Mouse (Mus musculus) hindbrain, embryonic 15.5 days (tissue): ENCODE data around the gene Pnpla3. TPM values are rescaled to one million over a fixed set of nuclear protein-coding genes. Genes with fewer than 3 reads are reported as not detected.
"Not testable (repeated sequence)": the region's sequence is repeated elsewhere in the genome, so short reads cannot be mapped to it uniquely, and the experiment has no call there.

Experiments used
- ATAC-seq: fragments of 200-750 bp; cut with Nextera tagmentation; 2 replicates; pipeline ENCODE4 v1.8.0; 2017; ENCODE audit warnings: low read depth, moderate number of reproducible peaks, moderate TSS enrichment; ENCODE audit not compliant: low FRiP score
- H3K27ac ChIP-seq: fragments of 300-500 bp; sonication (generic); replicated peaks from 2 replicates; pipeline ENCODE4 v1.5.1; 2015; ENCODE audit warnings: mild to moderate bottlenecking, inconsistent platforms
- H3K27me3 ChIP-seq: fragments of 300-500 bp; sonication (generic); 2 replicates; pipeline ENCODE4 v1.6.1; 2015; ENCODE audit warnings: control low read depth, inconsistent platforms
- H3K36me3 ChIP-seq: fragments of 300-500 bp; sonication (generic); 2 replicates; pipeline ENCODE4 v1.6.1; 2015; ENCODE audit warnings: control low read depth, inconsistent platforms
- H3K4me1 ChIP-seq: fragments of 300-500 bp; sonication (generic); replicated peaks from 2 replicates; pipeline ENCODE4 v1.6.1; 2015; ENCODE audit warnings: control low read depth, inconsistent platforms
- H3K4me2 ChIP-seq: fragments of 300-500 bp; sonication (generic); 2 replicates; pipeline ENCODE4 v1.6.1; 2015; ENCODE audit warnings: moderate library complexity, mild to moderate bottlenecking, inconsistent platforms
- H3K4me3 ChIP-seq: fragments of 300-500 bp; sonication (generic); 2 replicates; pipeline ENCODE4 v1.5.1; 2015; ENCODE audit warnings: mild to moderate bottlenecking, inconsistent platforms
- H3K9ac ChIP-seq: fragments of 300-500 bp; sonication (generic); 2 replicates; pipeline ENCODE4 v1.6.1; 2015; ENCODE audit warnings: inconsistent platforms
- H3K9me3 ChIP-seq: fragments of 300-500 bp; sonication (generic); 2 replicates; pipeline ENCODE4 v1.6.1; 2016; ENCODE audit warnings: control low read depth, inconsistent platforms
- WGBS: fragments of 180-500 bp; shearing (Covaris S2); methylation state at CpG from one replicate; pipeline ENCODE4 v1.1.7; 2015; 5-methylcytosine and 5-hydroxymethylcytosine counted together
- polyA plus RNA-seq: library from polyadenylated mRNA; unstranded; fragments of >200 nt; fragmentation: Nextera tagmentation; extraction: Ambion mirVana; gene quantifications from 2 replicates; pipeline ENCODE4 v1.2.1, GENCODE M21; 2015

Gene Pnpla3
- polyA plus RNA-seq, 1 experiment from 2014 or later: 6.6 TPM

DNA sequence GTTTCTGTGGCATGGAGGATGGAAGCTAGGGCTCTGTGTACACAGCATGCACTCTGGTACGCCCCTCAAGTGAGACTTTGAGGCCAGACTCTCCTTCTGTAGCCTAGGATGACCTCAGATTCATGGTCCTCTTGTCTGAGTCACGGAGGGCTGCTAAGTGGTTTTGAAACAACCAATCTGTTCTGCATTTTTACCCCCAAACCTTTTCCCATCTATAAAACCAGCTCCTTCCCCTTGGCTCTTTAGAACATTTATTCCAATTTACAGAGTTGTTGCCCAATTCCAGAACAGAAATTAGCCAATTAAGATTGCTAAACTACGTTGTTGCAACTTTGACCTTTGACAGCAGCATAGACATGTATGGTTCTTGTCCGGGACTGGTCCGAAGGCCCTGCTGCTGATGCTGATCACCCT is 28.0 kb upstream of the Pnpla3 start:
- no peak overlapping the region for H3K9ac ChIP-seq
- H3K9me3 ChIP-seq: no peaks in the 10 kb centered on the region
- H3K27ac ChIP-seq: no peak overlapping the region
- ATAC-seq: no peak
- H3K4me1 ChIP-seq: 0 out of 2 replicates have a peak, but pooled peaks cover 3% of the 10 kb centered on the region
- H3K27me3 ChIP-seq: no peaks in the 10 kb centered on the region
- H3K36me3 ChIP-seq: no peaks in the 10 kb centered on the region
- H3K4me2 ChIP-seq: no peak overlapping the region
- 86% methylated on average over 5 of the region's 5 CpGs for WGBS
- no peak overlapping the region for H3K4me3 ChIP-seq

DNA sequence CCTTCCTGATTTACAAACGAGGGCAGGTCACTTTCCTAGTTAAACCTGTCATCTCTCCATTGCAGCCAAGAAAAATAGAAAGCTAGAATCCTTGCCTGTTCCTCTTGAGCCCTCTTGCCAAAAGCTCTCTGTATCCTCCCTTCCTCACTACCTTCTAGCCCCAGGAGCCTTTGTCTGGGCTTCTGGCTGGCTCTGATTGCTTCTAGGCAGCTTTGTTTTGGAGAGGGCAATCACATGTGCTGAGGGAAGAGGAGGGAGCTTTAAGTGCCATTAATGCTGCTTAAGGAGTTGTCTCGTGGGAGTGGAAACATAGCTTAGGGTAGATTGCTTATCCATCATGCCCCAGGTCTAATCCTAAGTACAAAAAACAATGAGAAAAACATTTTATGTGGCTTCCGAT is 27.5 kb upstream of the Pnpla3 start:
- WGBS: 55% methylated on average over 3 of the region's 3 CpGs
- Histone ChIP-seq H3K4me3 (no peak overlapping the region), H3K4me1 (0 out of 2 replicates have a peak, but pooled peaks cover 3% of the 10 kb centered on the region), H3K9me3 (no peaks in the 10 kb centered on the region), H3K4me2 (no peak overlapping the region), H3K27me3 (no peaks in the 10 kb centered on the region), H3K36me3 (no peaks in the 10 kb centered on the region), H3K9ac (no peak overlapping the region), H3K27ac (0 out of 2 replicates have a peak overlapping the region, but pooled peaks have one; percentile 7)
- no peak for ATAC-seq

DNA sequence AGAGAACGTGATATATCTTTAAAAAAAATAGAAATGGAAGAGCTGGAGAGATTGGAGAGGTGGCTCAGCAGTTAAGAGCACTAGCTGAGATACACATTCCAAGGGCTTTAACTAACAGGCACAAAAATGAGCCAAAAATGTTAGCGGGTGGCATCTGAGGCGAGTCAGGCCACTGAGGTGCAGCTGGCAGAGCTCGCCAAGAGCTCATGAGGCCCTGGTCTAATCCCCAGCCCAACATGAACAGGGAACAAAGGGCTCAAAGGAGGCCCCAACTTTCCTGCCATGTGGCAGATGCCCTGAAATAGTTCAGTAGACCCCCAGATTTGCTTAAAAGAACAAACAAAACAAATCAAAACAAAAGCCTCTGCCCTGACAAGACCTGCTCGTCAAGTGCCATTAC is 26.7 kb upstream of the Pnpla3 start:
- ATAC-seq: no peak
- Histone ChIP-seq H3K9me3 (no peaks in the 10 kb centered on the region), H3K36me3 (no peaks in the 10 kb centered on the region), H3K4me1 (0 out of 2 replicates have a peak, but pooled peaks cover 3% of the 10 kb centered on the region), H3K27ac (0 out of 2 replicates have a peak overlapping the region, but pooled peaks have one; percentile 7), H3K9ac (no peak overlapping the region), H3K4me3 (no peak overlapping the region), H3K4me2 (no peak overlapping the region), H3K27me3 (no peaks in the 10 kb centered on the region)
- 66% methylated on average over 5 of the region's 5 CpGs for WGBS

DNA sequence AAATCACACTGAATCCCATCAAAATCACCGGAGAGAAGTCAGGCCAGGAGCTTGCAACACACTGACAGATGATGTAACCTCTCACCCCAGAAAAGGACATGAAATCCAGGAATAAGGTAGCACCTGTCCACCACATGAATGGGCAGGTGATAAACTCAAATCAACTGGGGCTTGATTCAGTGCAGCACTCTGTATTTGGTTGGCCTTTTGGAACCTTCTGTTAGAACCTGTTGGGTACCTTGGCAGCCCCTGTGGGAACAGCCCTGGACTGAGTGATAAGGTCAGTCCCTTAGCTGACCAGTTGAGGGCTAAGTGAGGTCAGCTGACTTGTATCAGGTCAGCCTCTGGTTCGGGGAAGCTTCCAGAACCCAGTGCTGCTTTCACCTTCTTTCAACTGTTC is 11.5 kb upstream of the Pnpla3 start:
- Histone ChIP-seq H3K4me3 (no peak overlapping the region), H3K9me3 (no peaks in the 10 kb centered on the region), H3K36me3 (no peaks in the 10 kb centered on the region), H3K9ac (no peak overlapping the region), H3K4me1 (no peaks in the 10 kb centered on the region), H3K27ac (no peak overlapping the region), H3K4me2 (no peak overlapping the region), H3K27me3 (no peaks in the 10 kb centered on the region)
- WGBS: 96% methylated on average over 2 of the region's 2 CpGs
- ATAC-seq: no peak

DNA sequence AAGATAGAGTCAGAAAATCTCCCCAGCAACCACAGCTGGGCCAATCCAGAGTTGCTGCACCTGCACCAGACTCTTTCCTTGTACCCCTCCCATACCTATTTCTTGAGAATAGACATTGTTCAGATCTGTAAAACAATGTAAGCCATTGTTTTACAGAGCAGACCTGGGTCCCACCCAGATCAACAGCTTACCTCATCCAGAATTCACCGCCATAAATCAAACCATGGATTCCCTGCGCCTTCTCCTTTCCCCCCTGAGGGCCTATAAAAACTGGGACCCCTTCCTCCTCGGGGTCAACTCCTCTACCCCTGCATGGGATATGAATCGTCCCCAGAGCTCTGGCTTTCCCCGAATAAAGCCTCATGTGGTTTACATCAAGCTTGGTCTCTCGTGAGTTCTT is 10.1 kb upstream of the Pnpla3 start:
- not testable (repeated sequence) for H3K27ac ChIP-seq, H3K9me3 ChIP-seq, H3K4me3 ChIP-seq, H3K4me1 ChIP-seq, H3K9ac ChIP-seq, H3K36me3 ChIP-seq, ATAC-seq, H3K27me3 ChIP-seq, H3K4me2 ChIP-seq
- WGBS: 87% methylated on average over 6 of the region's 6 CpGs

DNA sequence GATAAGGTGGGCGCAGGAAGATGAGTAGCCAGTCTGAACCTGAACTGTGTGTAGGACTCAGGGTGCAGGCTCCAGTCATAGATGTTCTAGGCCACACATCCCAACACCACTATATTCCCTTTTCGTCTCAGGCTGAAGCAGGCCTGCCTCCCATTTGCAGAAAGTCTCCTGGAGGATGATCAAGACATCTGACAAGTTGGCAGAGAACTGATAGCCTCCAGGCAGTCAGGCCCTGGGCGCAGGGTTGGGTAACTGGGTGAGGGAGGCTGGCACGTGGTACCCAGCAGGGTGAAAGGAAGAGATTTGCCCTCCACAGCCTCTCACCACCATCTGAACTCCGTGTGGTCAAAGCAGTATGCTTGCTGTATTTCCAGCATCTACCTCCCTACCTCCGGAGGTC is 5.8 kb upstream of the Pnpla3 start:
- WGBS: 78% methylated on average over 6 of the region's 6 CpGs
- H3K27me3 ChIP-seq: no peaks in the 10 kb centered on the region
- ATAC-seq: no peak
- H3K9me3 ChIP-seq: no peaks in the 10 kb centered on the region
- H3K4me2 ChIP-seq: no peak overlapping the region
- no peaks in the 10 kb centered on the region for H3K36me3 ChIP-seq
- peaks cover 1% of the 10 kb centered on the region; the same call in 1 of the 2 replicates for H3K4me1 ChIP-seq
- no peak overlapping the region for H3K27ac ChIP-seq
- no peak overlapping the region for H3K4me3 ChIP-seq
- H3K9ac ChIP-seq: no peak overlapping the region

DNA sequence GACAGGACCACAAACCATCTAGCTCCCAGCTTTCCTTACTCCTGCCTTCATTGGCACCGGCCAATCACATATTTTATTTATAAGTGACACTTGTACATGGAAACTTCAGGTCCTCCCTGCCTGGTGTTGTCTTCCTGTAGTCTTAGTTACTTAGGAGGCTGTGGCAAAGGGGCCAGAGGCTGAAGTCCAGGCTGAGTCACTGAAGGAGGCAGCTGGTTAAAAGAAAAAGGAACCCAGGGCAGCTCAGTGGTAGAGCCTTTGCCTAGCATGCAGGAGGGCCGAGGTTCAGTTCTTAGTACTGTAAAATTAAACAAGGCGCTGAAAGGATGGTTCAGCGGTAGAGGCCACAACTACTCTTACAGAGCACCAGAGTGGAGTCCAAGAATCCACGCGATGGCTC is 819 bp upstream of the Pnpla3 start:
- no peaks in the 10 kb centered on the region for H3K27me3 ChIP-seq
- no peak overlapping the region for H3K4me3 ChIP-seq
- peak overlapping the region; percentile 86; the same call in 1 of the 2 replicates for H3K27ac ChIP-seq
- no peak overlapping the region for H3K9ac ChIP-seq
- no peaks in the 10 kb centered on the region for H3K9me3 ChIP-seq
- peak overlapping the region; percentile 92; the same call in 1 of the 2 replicates for H3K4me2 ChIP-seq
- H3K4me1 ChIP-seq: peaks cover 26% of the 10 kb centered on the region
- 71% methylated on average over 6 of the region's 6 CpGs for WGBS
- no peaks in the 10 kb centered on the region for H3K36me3 ChIP-seq
- no peak for ATAC-seq

DNA sequence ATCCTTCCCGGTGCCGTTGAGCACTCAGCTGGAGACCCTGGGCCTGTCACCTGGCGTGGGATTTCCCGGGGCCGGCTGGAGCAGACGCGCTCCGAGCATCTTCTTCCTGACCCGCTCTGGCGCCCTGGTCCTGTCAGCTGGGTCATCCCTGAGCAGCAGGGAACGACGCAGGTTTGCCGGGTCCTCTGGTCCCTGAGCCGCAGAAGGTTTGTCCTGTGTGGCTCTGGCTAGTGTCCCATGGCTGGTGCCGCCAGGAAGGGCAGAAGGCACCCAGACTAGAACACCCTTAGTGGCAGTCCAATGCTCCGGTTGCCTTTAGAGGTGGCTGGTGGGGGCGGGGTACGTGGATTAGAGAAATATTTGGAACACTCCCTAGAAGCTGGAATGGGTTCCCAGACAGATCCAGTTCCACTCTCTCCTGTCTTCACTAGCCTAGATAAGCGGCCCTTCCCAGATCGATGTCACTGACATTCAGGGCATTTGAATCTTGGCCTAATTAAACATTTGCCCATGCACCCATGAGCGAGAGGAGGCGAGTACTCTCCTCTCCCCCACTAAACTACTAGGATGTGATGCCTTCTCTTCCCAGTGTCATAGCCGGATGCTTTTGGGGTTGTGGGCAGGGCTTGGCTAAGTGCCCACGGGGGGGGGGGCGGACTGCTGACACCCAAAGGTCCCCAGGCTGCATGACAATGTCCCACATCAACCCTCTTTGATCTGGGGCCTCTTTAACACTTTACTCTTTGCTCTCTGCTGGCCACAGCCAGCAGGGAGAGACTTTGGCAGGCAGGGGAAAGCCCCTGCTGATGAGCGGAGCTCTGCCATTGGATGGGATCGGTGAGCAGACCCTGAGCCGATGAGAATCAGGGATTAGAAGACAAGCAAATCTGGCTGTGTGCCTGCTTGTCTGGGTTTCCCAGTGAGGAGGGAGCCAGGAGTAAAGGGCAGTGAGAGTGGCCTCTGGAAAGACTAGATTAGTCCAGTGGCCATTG is 829 bp downstream of the Pnpla3 start:
- Histone ChIP-seq H3K27me3 (no peaks in the 10 kb centered on the region), H3K27ac (peak overlapping the region; percentile 86), H3K4me3 (peak overlapping the region; percentile 62), H3K4me1 (peaks cover 26% of the 10 kb centered on the region), H3K4me2 (peak overlapping the region; percentile 92), H3K9me3 (no peaks in the 10 kb centered on the region), H3K9ac (peak overlapping the region; percentile 72), H3K36me3 (no peaks in the 10 kb centered on the region)
- under 1% methylated on average over 27 of the region's 28 CpGs for WGBS
- ATAC-seq: peak; percentile 35

DNA sequence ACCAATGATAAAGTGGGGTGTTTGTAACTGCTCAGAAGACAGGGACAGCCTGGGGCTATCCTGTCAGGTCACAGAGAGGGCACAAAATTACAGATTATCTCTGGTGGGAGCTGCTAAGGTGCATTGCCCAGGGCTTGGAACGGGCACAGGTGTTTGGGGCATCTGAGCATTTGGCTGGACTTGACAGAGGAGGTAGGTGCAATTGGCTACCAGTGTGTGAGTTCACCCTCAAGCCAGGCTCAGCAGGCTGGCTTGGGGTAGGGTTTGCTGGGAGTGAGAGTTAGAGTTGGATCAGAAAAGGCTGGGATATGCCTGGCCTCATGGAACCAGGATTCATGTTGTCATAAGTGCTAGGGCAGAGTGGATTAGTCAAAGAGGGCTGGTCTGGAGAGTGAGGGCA is 1.9 kb downstream of the Pnpla3 start:
- Histone ChIP-seq H3K4me1 (peaks cover 26% of the 10 kb centered on the region), H3K27me3 (no peaks in the 10 kb centered on the region), H3K27ac (no peak overlapping the region), H3K9ac (no peak overlapping the region), H3K4me2 (peak overlapping the region; percentile 92), H3K9me3 (no peaks in the 10 kb centered on the region), H3K36me3 (no peaks in the 10 kb centered on the region), H3K4me3 (no peak overlapping the region)
- ATAC-seq: no peak
- 68% methylated on average over 1 of the region's 1 CpGs for WGBS

DNA sequence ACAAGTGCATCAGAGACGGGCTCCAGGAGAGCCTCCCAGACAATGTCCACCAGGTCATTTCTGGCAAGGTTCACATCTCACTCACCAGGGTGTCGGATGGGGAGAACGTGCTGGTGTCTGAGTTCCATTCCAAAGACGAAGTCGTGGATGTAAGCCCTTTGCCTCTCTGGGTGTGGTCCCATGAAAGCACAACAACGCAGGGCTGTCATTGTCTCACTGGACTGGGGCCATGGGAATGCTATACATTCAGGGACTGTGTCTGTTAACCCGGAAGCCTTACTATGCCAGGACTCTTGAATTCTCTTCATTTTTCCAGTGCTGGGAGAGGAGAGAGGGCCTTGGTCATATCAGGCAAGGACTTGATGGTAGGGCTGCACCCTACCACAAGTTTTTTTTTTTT is 3.5 kb downstream of the Pnpla3 start:
- H3K27me3 ChIP-seq: no peaks in the 10 kb centered on the region
- no peak for ATAC-seq
- no peak overlapping the region for H3K4me3 ChIP-seq
- H3K4me2 ChIP-seq: no peak overlapping the region
- H3K9ac ChIP-seq: no peak overlapping the region
- peaks cover 26% of the 10 kb centered on the region for H3K4me1 ChIP-seq
- no peaks in the 10 kb centered on the region for H3K9me3 ChIP-seq
- no peaks in the 10 kb centered on the region for H3K36me3 ChIP-seq
- no peak overlapping the region for H3K27ac ChIP-seq
- WGBS: 71% methylated on average over 7 of the region's 7 CpGs

DNA sequence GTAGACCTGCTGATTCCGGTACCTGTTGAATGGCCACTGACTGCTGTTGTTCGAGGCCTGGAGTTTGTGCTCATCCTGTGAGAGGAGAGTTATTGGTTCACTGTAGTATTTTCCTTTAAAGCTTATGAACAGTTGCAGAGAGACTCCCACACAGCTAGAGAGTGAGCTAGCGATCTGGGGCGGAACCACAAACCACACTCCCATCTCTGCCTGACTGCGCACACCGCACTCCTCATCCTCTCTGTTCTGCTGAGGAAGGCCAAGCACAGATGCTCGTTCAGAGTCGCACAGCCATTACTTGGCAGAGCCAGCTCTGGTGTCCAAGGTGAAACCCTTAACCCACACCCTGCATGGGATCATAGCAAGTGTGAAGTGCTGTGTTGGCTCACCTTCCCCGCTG is 11.1 kb downstream of the Pnpla3 start:
- no peak overlapping the region for H3K4me2 ChIP-seq
- H3K4me1 ChIP-seq: no peaks in the 10 kb centered on the region
- H3K27ac ChIP-seq: no peak overlapping the region
- WGBS: 94% methylated on average over 9 of the region's 9 CpGs
- no peaks in the 10 kb centered on the region for H3K9me3 ChIP-seq
- H3K9ac ChIP-seq: no peak overlapping the region
- 0 out of 2 replicates have a peak, but pooled peaks cover 2% of the 10 kb centered on the region for H3K27me3 ChIP-seq
- H3K4me3 ChIP-seq: no peak overlapping the region
- H3K36me3 ChIP-seq: no peaks in the 10 kb centered on the region
- ATAC-seq: no peak

DNA sequence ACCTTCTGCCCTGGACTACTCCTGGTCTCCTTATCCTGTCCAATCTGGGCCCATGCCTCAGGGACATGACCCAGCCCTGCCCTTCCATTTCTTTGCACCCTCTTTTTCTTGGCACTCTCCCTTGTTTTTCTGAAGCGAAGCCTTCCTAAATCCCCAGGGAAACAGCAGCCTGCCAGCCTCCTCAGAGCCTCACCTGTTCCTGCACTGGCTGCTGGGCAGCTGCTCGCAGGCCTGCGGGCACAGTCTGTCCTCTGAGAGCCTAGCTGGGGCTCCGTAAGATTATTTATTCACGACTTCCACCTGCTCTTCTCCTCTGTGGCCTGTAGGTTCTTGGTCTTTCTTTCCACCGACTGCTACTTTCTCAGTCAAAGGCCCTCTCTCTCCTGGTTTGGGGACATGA is 14.4 kb downstream of the Pnpla3 start:
- Histone ChIP-seq H3K27me3 (0 out of 2 replicates have a peak, but pooled peaks cover 2% of the 10 kb centered on the region), H3K9me3 (no peaks in the 10 kb centered on the region), H3K4me3 (no peak overlapping the region), H3K4me2 (no peak overlapping the region), H3K36me3 (no peaks in the 10 kb centered on the region), H3K9ac (no peak overlapping the region), H3K27ac (no peak overlapping the region), H3K4me1 (no peaks in the 10 kb centered on the region)
- ATAC-seq: no peak
- WGBS: 54% methylated on average over 6 of the region's 6 CpGs
